Mouse (Mus musculus) brown adipose tissue, adult 24 weeks (tissue): ENCODE measurements around the gene Lamb3. TPM values are rescaled to one million over a fixed set of nuclear protein-coding genes. Genes with fewer than 3 reads are reported as not detected.

Source experiments
- H3K27ac ChIP-seq: fragments of 200-500 bp; replicated peaks from 2 replicates; pipeline ENCODE4 v1.5.1; 2012; ENCODE audit warnings: low read depth, mild to moderate bottlenecking, low read length
- H3K4me1 ChIP-seq: fragments of 200-500 bp; 2 replicates; pipeline ENCODE4 v1.6.1; 2012; ENCODE audit warnings: low read length, mixed read lengths; ENCODE audit not compliant: control insufficient read depth, insufficient read depth, insufficient read length
- H3K4me3 ChIP-seq: fragments of 200-500 bp; 2 replicates; pipeline ENCODE4 v1.5.1; 2012; ENCODE audit warnings: low read depth, mild to moderate bottlenecking, low read length, moderate library complexity; ENCODE audit not compliant: insufficient read depth
- polyA plus RNA-seq: library from polyadenylated mRNA; stranded (reverse); fragments of >200 nt; gene quantifications from 2 replicates; pipeline ENCODE4 v1.2.4, GENCODE M21; 2012; ENCODE audit not compliant: missing spikeins, insufficient read depth, insufficient read length

Gene Lamb3
- polyA plus RNA-seq, 1 experiment = 6.8 TPM

DNA sequence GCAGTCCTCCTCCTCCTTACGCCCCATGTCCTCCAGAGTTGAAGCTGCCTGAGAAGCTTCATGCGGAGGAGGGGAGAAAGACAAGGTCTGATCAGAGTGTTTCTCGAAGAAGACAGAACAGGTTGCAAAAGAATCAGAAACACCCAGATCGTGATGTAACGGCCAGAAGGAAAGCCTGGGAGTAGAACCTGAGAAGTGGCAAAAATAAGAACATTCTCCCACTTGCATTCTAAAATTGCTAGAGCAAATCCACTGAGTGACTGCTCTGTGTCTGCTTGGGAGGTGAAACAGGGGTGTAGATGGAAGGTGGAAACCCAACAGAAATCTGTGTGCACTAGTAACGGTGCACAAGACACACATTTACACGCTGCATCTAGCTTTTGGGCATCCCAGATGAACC, 154.6 kb downstream of the Lamb3 start:
- no peaks in the 10 kb centered on the region for H3K4me1 ChIP-seq
- H3K4me3 ChIP-seq = no peak overlapping the region
- H3K27ac ChIP-seq = no peak overlapping the region

DNA sequence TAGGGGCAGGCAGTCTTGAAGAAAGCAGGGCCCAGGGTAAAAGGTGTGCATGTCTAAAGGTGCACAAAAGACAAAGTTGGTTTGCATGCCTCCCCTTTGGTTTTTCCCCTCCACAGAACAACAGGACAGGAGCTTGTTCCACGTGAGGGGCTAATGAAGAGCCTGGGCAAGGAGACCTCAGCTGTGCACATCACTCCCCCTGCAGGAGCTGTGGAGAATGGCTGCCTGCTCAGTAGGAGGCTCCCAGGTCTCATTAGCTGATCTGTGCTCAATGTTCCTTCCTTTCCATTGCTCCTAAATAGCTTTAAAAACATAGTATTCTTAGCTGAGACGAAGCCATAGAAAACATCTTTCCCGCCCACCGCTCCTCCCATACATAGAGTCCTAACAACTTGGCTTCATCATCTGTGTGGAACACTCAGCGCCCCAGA, 156.3 kb downstream of the Lamb3 start:
- no peaks in the 10 kb centered on the region for H3K4me1 ChIP-seq
- H3K27ac ChIP-seq = no peak overlapping the region
- H3K4me3 ChIP-seq = no peak overlapping the region

DNA sequence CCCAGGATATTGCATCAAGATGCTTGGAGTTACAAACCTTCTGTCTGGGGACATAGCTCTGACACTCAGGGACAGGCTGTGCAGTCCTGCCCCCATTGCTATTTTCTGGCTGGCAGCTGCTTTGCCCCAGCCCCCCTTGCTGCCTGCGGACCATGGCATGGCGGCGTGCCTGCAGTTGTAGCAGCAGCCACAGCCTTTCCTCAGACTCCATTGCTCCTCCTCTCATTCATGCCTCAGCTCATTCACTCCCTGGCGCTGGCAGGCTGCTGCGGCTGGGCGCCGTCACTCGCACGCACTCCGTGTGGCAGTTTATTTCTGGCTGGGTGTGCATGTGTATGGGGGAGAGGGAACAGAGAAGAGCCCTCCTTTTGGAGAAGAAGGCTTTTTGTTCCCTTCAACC, 160.6 kb downstream of the Lamb3 start:
- Histone ChIP-seq H3K27ac (no peak overlapping the region), H3K4me1 (no peaks in the 10 kb centered on the region), H3K4me3 (no peak overlapping the region)

DNA sequence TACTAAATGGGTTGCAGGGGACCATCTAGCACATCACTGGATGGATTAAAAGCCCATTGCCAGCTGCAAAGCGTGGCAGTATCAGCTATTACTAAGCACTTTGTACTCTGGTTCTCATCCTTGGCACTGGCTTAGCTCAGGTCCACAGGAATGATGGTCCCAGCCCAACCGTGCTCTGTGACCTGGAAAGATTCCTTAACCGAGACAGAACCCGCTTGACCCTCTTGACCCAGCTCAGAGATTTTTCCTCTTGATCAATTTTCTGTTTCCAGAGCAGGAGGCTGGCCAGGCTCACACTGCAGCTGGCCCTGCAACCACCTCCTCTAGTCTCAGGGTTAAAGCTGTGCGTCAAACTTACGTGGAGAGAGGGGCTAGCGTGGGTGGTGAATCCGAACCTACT, 161.6 kb downstream of the Lamb3 start:
- Histone ChIP-seq H3K27ac (no peak overlapping the region), H3K4me3 (no peak overlapping the region), H3K4me1 (no peaks in the 10 kb centered on the region)

DNA sequence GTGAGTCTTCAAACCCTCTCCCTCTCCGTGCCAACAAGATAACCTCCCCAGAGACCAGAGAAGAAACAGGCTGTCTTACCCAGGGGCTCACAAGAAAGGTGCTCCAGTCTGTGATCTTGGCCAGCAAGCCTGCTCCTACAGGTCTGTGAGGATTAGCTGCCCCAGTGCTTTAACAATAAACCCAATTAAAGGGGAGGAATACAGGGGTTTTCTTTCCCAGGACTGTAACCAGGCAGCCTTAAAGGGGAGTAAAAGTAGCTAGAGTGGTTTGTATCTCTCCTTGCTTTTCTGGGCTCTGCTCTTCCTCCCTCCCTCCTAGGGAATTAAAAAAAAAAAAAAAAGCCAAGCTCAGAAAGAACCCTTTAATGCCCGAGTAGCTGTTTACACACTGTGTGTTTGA, 162.6 kb downstream of the Lamb3 start, which contains the start of gene Camk1g:
TSS of gene Camk1g (minus strand) at position 203 of the 400 bp plus-strand sequence.
- Histone ChIP-seq H3K27ac (no peak within 1 kb of the TSS), H3K4me3 (no peak within 1 kb of the TSS), H3K4me1 (no peaks in the 10 kb centered on the region)

DNA sequence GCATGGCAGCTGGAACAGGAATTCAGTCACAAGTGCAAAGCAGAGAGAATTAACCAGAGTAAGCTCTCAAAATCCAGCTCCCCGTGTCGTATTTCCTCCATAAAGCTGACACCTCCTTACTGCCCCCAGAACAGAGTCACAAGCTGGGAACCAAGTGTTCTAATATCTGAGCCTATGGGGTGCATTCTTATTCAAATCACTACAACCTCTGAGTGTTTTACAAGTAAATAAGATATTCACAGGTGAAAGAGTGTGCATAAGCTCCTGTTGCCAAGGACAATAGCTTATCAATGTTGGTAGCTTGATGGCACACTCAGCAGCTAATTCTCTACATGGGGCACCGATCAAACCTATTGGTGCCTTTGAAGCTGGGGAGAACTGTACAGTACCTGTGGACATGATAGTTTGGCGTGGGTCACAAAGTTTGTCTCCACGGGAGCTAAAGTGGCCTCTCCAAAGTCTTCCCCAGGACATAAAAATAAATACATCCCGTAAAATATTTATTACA, 166.5 kb downstream of the Lamb3 start:
- Histone ChIP-seq H3K4me1 (no peaks in the 10 kb centered on the region), H3K4me3 (no peak overlapping the region), H3K27ac (no peak overlapping the region)

DNA sequence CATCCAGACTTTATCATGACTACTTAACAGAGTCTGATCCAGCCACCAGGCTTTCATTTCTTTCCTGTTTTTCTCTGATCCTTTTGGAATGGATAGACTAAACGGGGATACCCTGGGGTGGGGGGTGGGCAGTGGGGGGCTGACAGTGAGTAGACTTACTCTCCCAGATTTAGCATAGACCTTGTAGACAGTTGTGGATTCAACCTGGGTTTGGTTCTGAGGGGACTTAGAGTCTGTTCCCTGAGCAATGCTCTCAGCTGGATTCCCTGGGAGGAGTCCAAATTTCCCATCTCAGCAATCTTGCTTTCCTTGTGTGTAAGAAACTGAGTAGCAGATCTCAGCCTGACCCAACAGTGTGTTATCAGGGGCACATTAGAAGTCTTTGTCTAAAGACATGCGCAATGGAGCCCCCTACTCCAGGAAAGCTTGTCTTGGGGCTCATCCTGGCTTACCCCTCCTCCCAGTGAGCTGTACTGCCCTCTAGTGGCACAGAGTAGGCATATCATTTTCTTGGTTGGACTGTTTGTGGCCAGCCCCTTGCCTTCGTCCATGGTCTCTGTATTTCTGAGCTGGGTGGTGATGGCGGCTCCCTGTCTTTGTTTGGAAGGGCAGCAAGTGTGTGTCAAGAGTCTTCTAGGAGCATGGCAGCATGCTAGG, 169.1 kb downstream of the Lamb3 start:
- Histone ChIP-seq H3K4me3 (no peak overlapping the region), H3K27ac (no peak overlapping the region), H3K4me1 (no peaks in the 10 kb centered on the region)

DNA sequence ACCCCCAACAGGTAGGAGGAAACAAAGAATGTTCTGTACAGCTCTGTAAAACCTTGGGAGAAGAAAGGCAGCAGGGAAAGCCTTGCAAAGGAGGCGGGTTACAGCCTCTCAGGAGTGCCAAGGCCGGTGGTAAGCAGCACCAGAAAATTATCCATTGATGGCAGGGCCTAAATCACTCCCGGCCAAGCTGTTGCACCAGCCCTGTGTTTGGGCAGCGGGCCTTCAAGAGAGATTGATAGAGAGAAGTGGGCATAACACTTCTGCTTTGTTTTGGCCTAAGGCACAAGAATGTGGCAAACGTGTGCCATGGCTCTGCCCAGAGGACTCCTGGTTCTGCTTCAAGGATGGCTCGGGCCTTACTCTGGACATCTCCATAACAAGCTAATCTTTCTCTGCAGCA, 172.1 kb downstream of the Lamb3 start:
- Histone ChIP-seq H3K4me3 (no peak overlapping the region), H3K4me1 (no peaks in the 10 kb centered on the region), H3K27ac (no peak overlapping the region)

DNA sequence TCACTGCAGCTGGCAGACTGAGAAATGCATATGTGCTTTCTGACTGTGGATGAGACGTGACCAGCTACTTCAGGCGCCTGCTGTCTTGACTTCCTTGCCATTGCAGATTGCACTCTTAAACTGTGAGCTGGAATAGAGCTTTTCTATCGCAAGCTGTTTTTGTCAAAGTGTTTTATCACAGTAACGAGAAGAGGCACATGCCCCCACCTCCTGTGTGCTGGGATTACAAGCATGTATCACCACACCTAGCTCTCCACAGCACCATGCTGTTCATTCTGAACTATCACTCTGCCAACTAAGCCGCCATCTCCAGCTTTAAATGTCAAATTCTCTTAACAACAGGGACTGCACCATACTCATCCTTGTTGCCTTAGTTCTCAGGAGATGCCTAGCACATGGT, 173.4 kb downstream of the Lamb3 start:
- no peak overlapping the region for H3K27ac ChIP-seq
- H3K4me3 ChIP-seq = no peak overlapping the region
- H3K4me1 ChIP-seq = no peaks in the 10 kb centered on the region

DNA sequence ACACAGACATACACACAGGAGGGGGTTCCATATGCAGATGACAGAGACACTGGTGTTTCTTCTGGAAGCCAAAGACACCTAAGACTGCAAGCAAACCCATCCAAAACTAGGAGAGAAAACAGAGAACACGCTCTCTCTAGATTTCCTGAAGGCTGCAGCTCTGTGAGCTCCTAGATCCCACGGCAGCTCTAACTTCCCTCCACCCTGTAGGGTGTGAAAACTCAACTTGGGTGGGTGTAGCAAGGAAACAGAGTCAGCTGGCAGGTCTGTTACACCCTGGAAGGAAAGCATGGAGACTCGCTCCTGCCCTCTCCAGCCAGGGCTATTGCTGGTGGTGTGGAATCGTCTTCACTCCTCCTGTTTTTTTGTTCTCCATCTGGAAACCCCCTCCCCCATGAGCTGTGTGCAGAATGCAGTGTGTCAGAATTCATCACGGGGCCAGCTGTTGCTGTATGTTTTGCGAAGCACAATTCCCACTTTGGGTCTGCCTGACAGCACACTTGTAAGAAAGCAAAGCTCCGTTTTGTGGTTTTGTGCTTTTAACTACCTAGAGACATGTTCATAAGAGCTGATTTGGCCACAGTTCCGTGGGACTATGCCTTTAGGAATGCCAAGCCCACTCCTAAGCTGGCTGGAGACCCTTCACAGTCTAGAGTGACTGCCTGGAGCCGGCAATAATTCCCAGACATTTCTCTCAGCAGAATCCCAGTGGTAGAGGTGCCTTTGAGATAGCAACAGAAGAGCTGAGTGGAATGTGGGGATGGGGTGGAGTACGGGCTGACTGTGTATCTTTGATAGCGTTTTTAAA, 174.3 kb downstream of the Lamb3 start:
- Histone ChIP-seq H3K27ac (no peak overlapping the region), H3K4me1 (no peaks in the 10 kb centered on the region), H3K4me3 (no peak overlapping the region)

DNA sequence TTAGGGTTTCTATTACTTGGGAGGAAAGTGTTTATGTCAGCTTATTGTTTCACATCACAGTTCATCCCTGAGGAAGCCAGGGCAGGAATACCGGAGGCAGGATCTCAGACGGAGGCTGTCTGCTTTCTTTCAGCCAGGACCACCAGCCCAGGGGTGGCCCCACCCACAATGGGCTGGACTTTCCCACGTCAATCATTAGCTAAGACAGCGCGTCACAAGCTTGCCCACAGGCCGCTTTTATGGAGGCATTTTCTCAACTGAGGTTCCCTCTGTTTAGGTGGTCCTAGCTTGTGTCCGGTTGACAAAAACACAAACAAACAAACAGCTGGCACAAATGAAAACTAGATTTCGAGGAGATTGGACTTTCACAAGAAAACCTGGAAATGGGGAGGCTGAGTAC, 174.9 kb downstream of the Lamb3 start:
- Histone ChIP-seq H3K4me3 (no peak overlapping the region), H3K27ac (no peak overlapping the region), H3K4me1 (no peaks in the 10 kb centered on the region)

DNA sequence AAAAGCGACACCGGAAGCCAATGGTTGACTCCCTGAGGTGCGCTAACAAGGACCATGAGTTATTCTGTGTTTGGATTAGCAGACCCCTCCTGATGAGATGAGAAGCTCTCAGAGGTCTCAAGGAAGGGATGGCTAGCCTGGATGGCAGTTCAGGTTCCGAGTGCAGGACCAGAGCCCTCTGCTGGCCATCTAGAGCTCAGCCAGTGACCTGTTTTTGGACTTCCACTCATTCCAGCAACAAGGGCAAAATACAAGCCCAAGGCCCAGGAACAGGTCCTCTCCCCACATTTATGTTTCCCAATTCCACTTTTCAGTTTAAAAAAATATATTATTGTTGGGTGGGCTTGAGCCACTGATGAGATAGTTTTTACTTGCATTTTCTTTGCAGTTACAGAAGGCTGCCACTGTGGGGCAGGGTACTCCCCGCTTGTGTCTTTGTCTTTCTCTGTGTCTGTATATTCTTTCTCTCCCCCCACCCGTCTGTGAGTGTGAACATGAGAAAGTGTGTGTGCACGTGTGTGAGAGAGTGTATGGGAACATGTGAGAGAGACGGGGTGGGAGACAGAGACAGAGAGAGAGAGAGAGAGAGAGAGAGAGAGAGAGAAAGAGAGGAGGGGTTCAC, 175.5 kb downstream of the Lamb3 start:
- H3K4me1 ChIP-seq = no peaks in the 10 kb centered on the region
- H3K27ac ChIP-seq = no peak overlapping the region
- no peak overlapping the region for H3K4me3 ChIP-seq

DNA sequence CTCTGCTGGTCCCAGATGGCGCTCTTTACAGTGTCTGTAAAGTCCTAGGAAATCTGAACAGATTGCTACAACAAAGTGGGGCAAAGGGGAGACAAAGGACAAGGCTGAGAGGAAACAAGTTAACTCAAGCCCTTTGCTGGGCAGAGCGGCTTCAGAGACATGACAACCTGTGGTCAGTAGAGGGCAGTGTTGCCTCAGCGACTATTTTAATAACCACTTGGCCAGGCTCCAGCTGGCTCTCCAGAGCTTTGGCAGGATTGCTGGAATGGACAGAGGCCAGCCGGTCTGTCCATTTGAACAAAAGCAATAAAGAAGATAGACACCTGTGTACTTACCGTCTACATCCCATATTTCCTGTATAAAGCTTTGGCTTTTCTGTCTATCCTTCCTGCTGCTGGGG, 178.6 kb downstream of the Lamb3 start:
- Histone ChIP-seq H3K27ac (no peak overlapping the region), H3K4me1 (no peaks in the 10 kb centered on the region), H3K4me3 (no peak overlapping the region)

DNA sequence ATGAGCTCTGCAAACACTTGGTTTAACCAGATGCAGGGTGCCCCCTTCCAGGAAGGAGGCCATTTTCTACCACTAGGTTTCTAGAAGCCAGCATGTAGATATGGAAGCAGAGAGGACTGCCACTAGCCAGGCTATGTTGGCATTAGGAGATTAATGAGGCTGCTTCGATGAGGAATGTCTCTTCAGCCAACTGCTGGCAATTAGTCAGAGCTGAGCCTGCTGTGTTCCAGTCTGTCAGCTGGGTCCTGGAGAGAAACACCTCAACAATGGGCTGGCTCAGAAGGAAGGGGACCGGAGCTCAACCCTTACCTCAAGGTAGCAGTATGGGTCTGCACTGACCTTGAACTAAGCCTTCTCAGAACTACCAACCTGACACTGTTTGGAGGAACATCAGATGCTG, 179.7 kb downstream of the Lamb3 start:
- H3K4me1 ChIP-seq = no peaks in the 10 kb centered on the region

DNA sequence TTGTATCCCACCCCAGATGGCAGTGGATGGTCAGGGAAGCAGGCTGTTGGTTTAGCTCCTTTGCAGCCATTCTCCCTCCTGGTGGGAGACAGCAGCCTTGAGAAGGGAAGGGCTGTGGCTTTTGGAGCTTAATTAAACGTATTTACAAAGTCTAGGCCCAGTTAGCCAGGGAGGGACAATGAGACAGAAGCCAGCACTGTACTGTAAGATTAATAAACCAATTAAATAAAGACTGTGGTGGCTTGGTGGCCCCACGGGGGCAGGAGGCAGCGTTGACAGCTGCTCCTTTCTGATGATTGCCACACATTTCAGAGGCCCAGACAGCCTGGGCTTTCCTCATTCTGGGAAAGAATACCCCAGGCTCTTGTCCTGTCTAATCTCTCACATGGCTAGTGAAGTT, 182.0 kb downstream of the Lamb3 start:
- no peaks in the 10 kb centered on the region for H3K4me1 ChIP-seq
- H3K27ac ChIP-seq = no peak overlapping the region
- H3K4me3 ChIP-seq = no peak overlapping the region

More for the DNA sequence above, 179.7 kb downstream of the Lamb3 start:
- Histone ChIP-seq H3K4me3 (no peak overlapping the region), H3K27ac (no peak overlapping the region)
